Mouse (Mus musculus) MEL (cell line): ENCODE data around the gene Tssk6. TPM values are rescaled to one million over a fixed set of nuclear protein-coding genes. Genes with fewer than 3 reads are reported as not detected.

Experiments used
- DNase-seq: peaks from one replicate; pipeline ENCODE4 v3.0.0; 2011; ENCODE audit warnings: low read depth, low spot score
- H3K27ac ChIP-seq: 2 replicates; pipeline ENCODE4 v1.5.1; 2012; ENCODE audit warnings: low read depth, mild to moderate bottlenecking, control low read depth, low read length, moderate library complexity; ENCODE audit not compliant: control insufficient read depth
- H3K27me3 ChIP-seq, 2 experiments: fragments of 150-350 bp in 1 of 2; sonication (generic) in 1 of 2; 2 replicates each; pipeline ENCODE4 v1.6.1; 2012; ENCODE audit warnings: low read length in 2 of 2, mild to moderate bottlenecking in 2 of 2, improper control_type of control experiment in 1 of 2, moderate library complexity in 1 of 2; ENCODE audit not compliant: insufficient read depth in 2 of 2, control insufficient read depth in 1 of 2
- H3K36me3 ChIP-seq, 2 experiments: 2 replicates each; pipeline ENCODE4 v1.6.1; 2012 to 2014; ENCODE audit warnings: low read length in 2 of 2, improper control_type of control experiment in 1 of 2, inconsistent platforms in 1 of 2, mild to moderate bottlenecking in 1 of 2; ENCODE audit not compliant: insufficient read depth in 2 of 2, control insufficient read depth in 1 of 2
- H3K4me1 ChIP-seq, 2 experiments: fragments of 150-350 bp in 1 of 2; sonication (generic) in 1 of 2; 2 replicates each; pipeline ENCODE4 v1.6.1; 2012; ENCODE audit warnings: low read length in 2 of 2, improper control_type of control experiment in 1 of 2, mild to moderate bottlenecking in 1 of 2; ENCODE audit not compliant: insufficient read depth in 2 of 2, control insufficient read depth in 1 of 2
- H3K4me3 ChIP-seq, 2 experiments: fragments of 150-350 bp in 1 of 2; sonication (generic) in 1 of 2; 2 replicates each; pipeline ENCODE4 v1.5.1; 2012; ENCODE audit warnings: low read depth in 2 of 2, low read length in 2 of 2, mild to moderate bottlenecking in 2 of 2, moderate library complexity in 2 of 2, control low read depth in 1 of 2, improper control_type of control experiment in 1 of 2; ENCODE audit not compliant: control insufficient read depth in 1 of 2, insufficient read depth in 1 of 2
- H3K79me2 ChIP-seq: 2 replicates; pipeline ENCODE4 v1.6.1; 2012; ENCODE audit warnings: mild to moderate bottlenecking, low read length, moderate library complexity; ENCODE audit not compliant: control insufficient read depth, poor library complexity, insufficient read depth
- H3K9ac ChIP-seq: 2 replicates; pipeline ENCODE4 v1.6.1; 2012; ENCODE audit warnings: low read depth, mild to moderate bottlenecking, control low read depth, low read length, moderate library complexity; ENCODE audit not compliant: control insufficient read depth, poor library complexity, severe bottlenecking
- H3K9me3 ChIP-seq: fragments of 150-350 bp; sonication (generic); replicated peaks from 2 replicates; pipeline ENCODE4 v1.6.1; 2012; ENCODE audit warnings: mild to moderate bottlenecking, low read length, improper control_type of control experiment, moderate library complexity; ENCODE audit not compliant: insufficient read depth
- BHLHE40 ChIP-seq: IDR thresholded peaks from 2 replicates; pipeline ENCODE4 v1.6.1; 2012; ENCODE audit warnings: low read depth, mild to moderate bottlenecking, inconsistent platforms, low read length, improper control_type of control experiment, borderline replicate concordance
- CHD1 ChIP-seq: IDR thresholded peaks from 2 replicates; pipeline ENCODE4 v1.6.1; 2012; ENCODE audit warnings: low read depth, mild to moderate bottlenecking, inconsistent platforms, low read length, improper control_type of control experiment
- CTCF ChIP-seq, 3 experiments: IDR thresholded peaks in 2 of 3; conservative IDR thresholded peaks in 1 of 3; 2 replicates each; pipeline ENCODE4 v1.5.1; 2011 to 2012; ENCODE audit warnings: low read length in 3 of 3, low read depth in 2 of 3, mild to moderate bottlenecking in 2 of 3, improper control_type of control experiment in 1 of 3, inconsistent platforms in 1 of 3, mixed read lengths in 1 of 3, moderate library complexity in 1 of 3; ENCODE audit not compliant: control insufficient read depth in 1 of 3, insufficient read depth in 1 of 3, poor library complexity in 1 of 3, severe bottlenecking in 1 of 3
- E2F4 ChIP-seq: IDR thresholded peaks from 2 replicates; pipeline ENCODE4 v1.6.1; 2011; ENCODE audit warnings: low read depth, low read length, improper control_type of control experiment, borderline replicate concordance
- ETS1 ChIP-seq: IDR thresholded peaks from 2 replicates; pipeline ENCODE4 v1.6.1; 2012; ENCODE audit warnings: low read depth, mild to moderate bottlenecking, inconsistent platforms, low read length, improper control_type of control experiment, moderate library complexity
- GABPA ChIP-seq: IDR thresholded peaks from 2 replicates; pipeline ENCODE4 v1.6.1; 2012; ENCODE audit warnings: low read depth, mild to moderate bottlenecking, inconsistent platforms, low read length, improper control_type of control experiment, moderate library complexity
- GATA1 ChIP-seq: IDR thresholded peaks from 2 replicates; pipeline ENCODE4 v1.6.1; 2011; ENCODE audit warnings: low read depth, low read length, improper control_type of control experiment
- MAFK ChIP-seq: IDR thresholded peaks from 2 replicates; pipeline ENCODE4 v1.6.1; 2011; ENCODE audit warnings: low read depth, mild to moderate bottlenecking, low read length, improper control_type of control experiment, borderline replicate concordance
- MXI1 ChIP-seq: IDR thresholded peaks from 2 replicates; pipeline ENCODE4 v1.6.1; 2011; ENCODE audit warnings: mild to moderate bottlenecking, low read depth, low read length, improper control_type of control experiment
- NELFE ChIP-seq: IDR thresholded peaks from 2 replicates; pipeline ENCODE4 v1.6.1; 2011; ENCODE audit warnings: low read depth, low read length, improper control_type of control experiment
- POLR2A ChIP-seq, 2 experiments: IDR thresholded peaks; 2 replicates each; pipeline ENCODE4 v1.6.1; 2011 to 2012; ENCODE audit warnings: low read length in 2 of 2, mild to moderate bottlenecking in 2 of 2, control low read depth in 1 of 2, improper control_type of control experiment in 1 of 2, low read depth in 1 of 2, moderate library complexity in 1 of 2; ENCODE audit not compliant: control insufficient read depth in 1 of 2, insufficient read depth in 1 of 2, poor library complexity in 1 of 2
- POLR2AphosphoS2 ChIP-seq: IDR thresholded peaks from 2 replicates; pipeline ENCODE4 v1.6.1; 2011; ENCODE audit warnings: low read length, improper control_type of control experiment
- RAD21 ChIP-seq: IDR thresholded peaks from 2 replicates; pipeline ENCODE4 v1.6.1; 2011; ENCODE audit warnings: mild to moderate bottlenecking, low read depth, low read length, improper control_type of control experiment
- TBP ChIP-seq: IDR thresholded peaks from 2 replicates; pipeline ENCODE4 v1.8.0; 2011; ENCODE audit warnings: low read depth, low read length, improper control_type of control experiment
- TCF12 ChIP-seq: IDR thresholded peaks from 2 replicates; pipeline ENCODE4 v1.6.1; 2014; ENCODE audit warnings: low read depth, mild to moderate bottlenecking, inconsistent platforms, low read length, improper control_type of control experiment, moderate library complexity
- USF2 ChIP-seq, 2 experiments: IDR thresholded peaks; 2 replicates each; pipeline ENCODE4 v1.6.1; 2011 to 2012; ENCODE audit warnings: improper control_type of control experiment in 2 of 2, low read length in 2 of 2, borderline replicate concordance in 1 of 2, inconsistent platforms in 1 of 2, low read depth in 1 of 2, mild to moderate bottlenecking in 1 of 2; ENCODE audit not compliant: insufficient read depth in 1 of 2
- ZKSCAN1 ChIP-seq: IDR thresholded peaks from 2 replicates; pipeline ENCODE4 v1.6.1; 2012; ENCODE audit warnings: low read depth, mild to moderate bottlenecking, inconsistent platforms, low read length, improper control_type of control experiment, moderate library complexity
- polyA plus RNA-seq, 2 experiments: library from polyadenylated mRNA; stranded (reverse) in 1 of 2; unstranded in 1 of 2; fragments of >175 nt in 1 of 2; fragments of >200 nt in 1 of 2; gene quantifications; 2 replicates each; pipeline versions ENCODE4 v1.2.1 to v1.2.4; 2012; ENCODE audit warnings: low replicate concordance in 2 of 2, low read depth in 1 of 2; ENCODE audit not compliant: insufficient read length in 2 of 2, insufficient read depth in 1 of 2, missing spikeins in 1 of 2
- total RNA-seq: library from RNA; depleted of rRNA; stranded (reverse); fragments of 300-350 nt; gene quantifications from 2 replicates; pipeline ENCODE4 v1.2.3, GENCODE M21; 2012

The Tssk6 gene
- total and polyA plus RNA-seq, 3 experiments = 3.4 to 3.8 TPM; not detected in 1

GRCm38 (mm10) chr8:69907106-69907505 lies 5.1 kb downstream of the Tssk6 start:
- Histone ChIP-seq H3K9me3 (no peaks in the 10 kb centered on the region), H3K4me1 (peaks cover 0 to 15% of the 10 kb centered on the region in 2 experiments; a peak in 2 of 4 replicates), H3K9ac (no peak overlapping the region), H3K4me3 (no peak overlapping the region), H3K79me2 (peaks cover 8% of the 10 kb centered on the region), H3K27ac (no peak overlapping the region), H3K27me3 (no peaks in the 10 kb centered on the region), H3K36me3 (peaks cover 0 to 7% of the 10 kb centered on the region in 2 experiments; a peak in 3 of 4 replicates)
- no peak for TF ChIP-seq CHD1
- no peak for TF ChIP-seq ETS1
- TF ChIP-seq NELFE = no peak
- no peak for TF ChIP-seq POLR2A (IDR thresholded peaks at IDR 0.05; ENCODE audit: control insufficient read depth in 1 of 2, insufficient read depth in 1 of 2, low read depth in 1 of 2, low read length in 2 of 2, poor library complexity in 1 of 2)
- no peak for TF ChIP-seq CTCF (IDR thresholded peaks at IDR 0.05 in 2 of 3, conservative IDR thresholded peaks at IDR 0.05 in 1 of 3; ENCODE audit: control insufficient read depth in 1 of 3, insufficient read depth in 1 of 3, low read depth in 2 of 3, low read length in 3 of 3, poor library complexity in 1 of 3, severe bottlenecking in 1 of 3)
- TF ChIP-seq MXI1 = no peak
- TF ChIP-seq ZKSCAN1 = no peak
- TF ChIP-seq USF2 (IDR thresholded peaks at IDR 0.05; ENCODE audit: borderline replicate concordance in 1 of 2, insufficient read depth in 1 of 2, low read depth in 1 of 2, low read length in 2 of 2) = no peak
- no peak for TF ChIP-seq MAFK
- TF ChIP-seq TCF12 = no peak
- no peak for TF ChIP-seq GABPA
- TF ChIP-seq TBP = no peak
- TF ChIP-seq GATA1 = no peak
- TF ChIP-seq POLR2AphosphoS2 = no peak
- no peak for TF ChIP-seq E2F4
- DNase-seq = peak; percentile 35

DNA sequence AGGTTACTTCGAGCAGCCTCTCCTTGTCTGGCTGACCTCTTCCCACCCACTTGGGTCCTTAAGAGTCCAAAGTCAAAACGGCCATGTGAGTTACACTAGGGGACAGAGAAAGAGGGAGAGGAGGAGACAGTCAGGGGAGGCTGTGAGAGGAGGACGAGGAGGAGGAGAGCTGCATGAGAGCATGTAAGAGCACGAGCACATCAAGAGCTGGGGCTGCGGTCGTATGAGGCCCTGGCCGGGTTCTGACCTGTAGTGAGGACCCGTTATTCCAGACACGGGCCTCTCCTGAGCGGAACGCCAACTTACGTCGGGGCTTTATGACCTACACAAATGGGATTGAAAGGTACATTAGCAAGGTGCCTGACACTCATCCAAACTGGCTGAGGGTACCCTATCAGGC lies 9.9 kb downstream of the Tssk6 start:
- Histone ChIP-seq H3K9me3 (no peaks in the 10 kb centered on the region), H3K27me3 (no peaks in the 10 kb centered on the region), H3K9ac (no peak overlapping the region), H3K27ac (no peak overlapping the region), H3K79me2 (no peaks in the 10 kb centered on the region), H3K36me3 (peaks cover 0 to 8% of the 10 kb centered on the region in 2 experiments; a peak in 2 of 4 replicates), H3K4me3 (no peak overlapping the region), H3K4me1 (no peaks in the 10 kb centered on the region)
- DNase-seq = no peak
- TF ChIP-seq RAD21 (no peak), POLR2A (IDR thresholded peaks at IDR 0.05; ENCODE audit: control insufficient read depth in 1 of 2, insufficient read depth in 1 of 2, low read depth in 1 of 2, low read length in 2 of 2, poor library complexity in 1 of 2) (no peak), BHLHE40 (no peak)
